Mouse (Mus musculus) left cerebral cortex, postnatal 25 days (tissue): ENCODE measurements around the gene Eif6. TPM values are rescaled to one million over a fixed set of nuclear protein-coding genes. Genes with fewer than 3 reads are reported as not detected.

Source experiments
- total RNA-seq, 2 experiments: library from RNA; stranded (reverse); gene quantifications; 2 replicates each; pipeline ENCODE4 v1.2.3; 2021

Eif6 gene
- total RNA-seq, 2 experiments from 2014 or later: 57.5 to 71.9 TPM

Other genes starting within 250 kb of the Eif6 start
- 10 to 100 TPM; 12.9 to 14.4 TPM for gene Gss, start 234.1 kb downstream of the Eif6 start, total RNA-seq
- 1 to 10 TPM; 3.8 to 5.3 TPM for gene Myh7b, start 215.7 kb downstream of the Eif6 start, total RNA-seq
- 100 to 1,000 TPM; 146 to 147 TPM for gene Trpc4ap, start 134.5 kb downstream of the Eif6 start, total RNA-seq
- gene Edem2, start 97.5 kb downstream of the Eif6 start, total RNA-seq: 10 to 100 TPM; 16.9 to 19.2 TPM
- gene Gm17581, start 91.1 kb downstream of the Eif6 start, total RNA-seq: not detected
- 1 to 10 TPM in 1 of 2 experiments, under 1 TPM in 1; 0.96 to 1.3 TPM for gene Procr, start 75.8 kb downstream of the Eif6 start, total RNA-seq
- 10 to 100 TPM; 37.2 to 38.8 TPM for gene Mmp24, start 51.6 kb downstream of the Eif6 start, total RNA-seq
- 10 to 100 TPM; 58.7 to 62.3 TPM for gene BC029722, start 7.5 kb downstream of the Eif6 start, total RNA-seq
- not detected for gene Fam83c, start 7.9 kb upstream of the Eif6 start, total RNA-seq
- gene Uqcc1, start 103.4 kb upstream of the Eif6 start, total RNA-seq: 10 to 100 TPM; 59.7 to 61.8 TPM
- not detected for gene Gm15557, start 113.8 kb upstream of the Eif6 start, total RNA-seq
- under 1 TPM in 1 of 2 experiments, not detected in 1; 0.23 TPM for gene Gdf5, start 118.4 kb upstream of the Eif6 start, total RNA-seq
- 10 to 100 TPM; 15.8 to 18.4 TPM for gene Cep250, start 129.5 kb upstream of the Eif6 start, total RNA-seq
- 1 to 10 TPM; 1.5 to 2.1 TPM for gene 6430550D23Rik, start 181.1 kb upstream of the Eif6 start, total RNA-seq
- 100 to 1,000 TPM; 199 to 206 TPM for gene Ergic3, start 181.1 kb upstream of the Eif6 start, total RNA-seq
- not detected for gene Fer1l4, start 226.0 kb upstream of the Eif6 start, total RNA-seq
- 1 to 10 TPM; 3.6 to 4.2 TPM for gene Spag4, start 238.2 kb upstream of the Eif6 start, total RNA-seq